Mouse (Mus musculus) olfactory bulb, adult 2 months (tissue): ENCODE data around the gene Cym.

Source experiments
- CTCF ChIP-seq: fragments of 200-500 bp; IDR thresholded peaks from 2 replicates; pipeline ENCODE4 v1.5.1; 2012; ENCODE audit warnings: low read depth, mild to moderate bottlenecking, low read length, moderate library complexity; ENCODE audit not compliant: insufficient read depth
- POLR2A ChIP-seq: fragments of 200-500 bp; IDR thresholded peaks from 2 replicates; pipeline ENCODE4 v1.6.1; 2012; ENCODE audit warnings: mild to moderate bottlenecking, low read depth, low read length, moderate library complexity; ENCODE audit not compliant: insufficient read depth

DNA sequence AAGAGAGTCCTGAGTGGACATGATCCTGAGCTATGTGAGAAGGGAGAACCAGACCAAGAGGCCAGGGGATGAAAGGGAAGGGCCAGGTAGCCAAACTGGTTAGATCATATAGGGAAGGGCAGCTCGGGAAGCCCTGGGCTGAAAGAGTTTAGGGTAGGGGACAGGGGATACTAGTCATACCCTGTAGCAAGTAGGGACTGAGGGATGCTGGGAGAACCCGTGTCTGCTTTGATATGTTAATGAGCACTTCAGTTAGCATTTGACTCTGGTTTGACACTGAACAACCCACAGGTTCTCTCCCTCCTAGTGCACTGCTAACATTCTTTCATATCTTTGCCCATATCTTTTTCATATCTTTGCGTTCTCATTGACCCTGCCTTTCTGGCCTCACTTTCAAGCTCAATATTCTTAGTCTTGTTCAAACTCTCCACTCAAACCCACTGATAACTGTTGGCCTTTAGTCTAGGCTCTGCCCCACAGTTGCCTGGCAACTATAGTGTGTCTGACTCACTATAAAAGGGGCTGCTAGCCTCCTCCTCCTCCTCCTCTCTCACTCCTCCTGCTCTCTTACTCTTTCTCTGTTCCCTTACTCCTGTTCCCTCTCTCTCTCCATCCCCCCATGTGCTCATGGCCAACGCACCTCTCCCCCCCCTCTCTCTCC, 14.9 kb downstream of the Cym start:
- no peak for TF ChIP-seq CTCF
- no peak for TF ChIP-seq POLR2A
